Mouse (Mus musculus) skeletal muscle tissue, adult 2 months (tissue): ENCODE measurements around the gene Gm10985.

Experiments
- DNase-seq: peaks from one replicate; pipeline ENCODE4 v3.0.0-alpha.2; 2012; ENCODE audit warnings: low read depth, low spot score

The Gm10985 gene

DNA sequence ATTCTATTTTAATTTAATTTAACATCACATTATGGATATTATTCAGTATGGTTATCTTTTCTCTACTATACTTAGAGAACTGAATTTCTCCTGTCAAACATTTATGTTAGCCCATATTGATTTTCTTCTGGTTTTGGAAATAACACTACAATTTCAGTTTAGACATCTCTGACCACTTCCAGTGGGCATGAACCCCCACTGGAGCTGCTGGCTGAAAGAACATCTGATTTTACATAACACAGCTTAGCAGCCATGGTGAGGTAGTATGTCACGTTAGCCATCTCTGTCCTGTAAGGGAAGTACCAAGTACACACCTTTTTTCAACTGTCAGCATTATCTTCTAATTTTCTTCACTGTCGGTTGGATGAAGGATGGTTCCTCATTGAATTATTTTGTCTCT lies at the start of gene Gm10985:
TSS of gene Gm10985 (plus strand) at position 301 of the 400 bp plus-strand sequence.
- no peak for DNase-seq

DNA sequence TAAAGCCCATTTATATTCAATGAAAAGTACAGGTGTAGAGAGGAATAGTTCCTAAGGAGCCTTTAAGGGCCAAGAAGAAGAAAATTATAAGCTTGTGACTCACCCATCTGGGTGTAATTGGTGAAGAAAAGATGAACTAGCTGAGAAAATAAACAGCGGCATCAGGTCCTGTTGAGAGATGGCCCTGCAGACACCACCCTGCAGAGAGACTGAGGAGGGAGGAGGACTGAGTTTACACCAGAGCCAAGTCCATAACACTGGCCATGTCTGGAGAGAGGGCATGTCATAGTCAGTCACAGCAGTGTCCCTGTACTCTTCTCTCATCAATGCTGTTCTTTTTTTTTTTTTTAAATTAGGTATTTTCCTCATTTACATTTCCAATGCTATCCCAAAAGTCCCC lies 48.0 kb upstream of the Gm10985 start:
- no peak for DNase-seq

DNA sequence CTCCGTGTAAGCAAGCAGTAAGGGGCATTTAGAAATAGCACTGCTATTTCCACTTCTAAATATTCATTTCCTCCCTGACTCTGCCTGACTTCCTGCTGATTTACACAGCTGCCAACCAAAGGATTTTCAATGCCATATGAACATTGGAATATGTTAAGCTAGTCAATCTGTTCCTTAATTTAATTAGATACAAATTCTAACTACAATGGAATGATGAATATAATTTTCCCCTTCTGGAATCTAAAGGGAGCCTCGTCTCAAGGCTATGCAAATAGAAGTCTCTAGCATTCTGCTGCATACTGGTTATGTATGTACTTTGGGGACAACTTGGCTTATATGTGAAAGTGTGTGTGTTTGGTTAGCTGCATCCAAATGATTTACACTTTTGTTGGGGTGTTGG lies 45.2 kb upstream of the Gm10985 start:
- DNase-seq = no peak

DNA sequence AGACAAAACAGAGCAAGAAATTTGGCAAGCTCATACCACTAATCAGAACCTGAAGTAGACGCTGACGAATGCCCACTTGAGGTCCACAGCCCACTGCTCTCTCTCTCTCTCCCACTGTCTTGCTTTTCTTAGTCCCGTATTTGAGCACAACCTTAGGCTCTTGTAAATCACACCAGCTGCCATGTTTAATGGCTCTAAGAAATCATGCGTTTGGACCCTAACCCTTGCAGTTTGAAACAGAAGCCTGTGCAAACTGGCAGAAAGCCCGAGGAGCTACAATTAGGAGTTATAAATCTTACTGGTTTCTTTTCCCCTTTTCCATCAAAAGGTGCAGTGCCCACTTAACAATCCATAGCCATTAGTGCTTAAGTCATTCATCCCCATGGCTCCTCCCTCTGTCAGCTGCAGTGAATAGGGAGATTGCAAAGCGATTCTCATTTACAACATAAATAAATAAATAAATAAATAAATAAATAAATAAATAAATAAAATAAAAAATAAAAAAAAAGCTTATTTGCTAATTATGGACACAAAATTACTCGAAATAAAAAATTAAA lies 31.4 kb upstream of the Gm10985 start:
- no peak for DNase-seq

DNA sequence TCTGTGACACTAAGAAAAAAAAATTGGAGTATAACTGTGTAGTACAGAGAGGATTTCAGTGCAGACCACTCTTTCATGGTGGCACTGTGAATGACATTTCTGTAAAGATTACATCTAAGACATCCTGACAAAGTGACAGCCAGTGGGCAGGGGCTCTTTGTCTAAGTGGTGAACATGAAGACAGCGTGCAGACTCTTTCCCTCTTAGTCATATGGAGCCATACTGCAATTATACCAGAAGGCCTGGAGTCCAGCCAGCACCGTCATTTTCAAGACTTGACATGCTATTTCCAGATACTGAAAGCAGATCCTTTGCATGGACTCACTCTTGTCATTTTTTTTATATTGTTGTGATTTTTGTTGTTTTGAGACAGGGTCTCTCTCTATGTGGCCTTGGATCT lies 10.6 kb upstream of the Gm10985 start:
- no peak for DNase-seq

DNA sequence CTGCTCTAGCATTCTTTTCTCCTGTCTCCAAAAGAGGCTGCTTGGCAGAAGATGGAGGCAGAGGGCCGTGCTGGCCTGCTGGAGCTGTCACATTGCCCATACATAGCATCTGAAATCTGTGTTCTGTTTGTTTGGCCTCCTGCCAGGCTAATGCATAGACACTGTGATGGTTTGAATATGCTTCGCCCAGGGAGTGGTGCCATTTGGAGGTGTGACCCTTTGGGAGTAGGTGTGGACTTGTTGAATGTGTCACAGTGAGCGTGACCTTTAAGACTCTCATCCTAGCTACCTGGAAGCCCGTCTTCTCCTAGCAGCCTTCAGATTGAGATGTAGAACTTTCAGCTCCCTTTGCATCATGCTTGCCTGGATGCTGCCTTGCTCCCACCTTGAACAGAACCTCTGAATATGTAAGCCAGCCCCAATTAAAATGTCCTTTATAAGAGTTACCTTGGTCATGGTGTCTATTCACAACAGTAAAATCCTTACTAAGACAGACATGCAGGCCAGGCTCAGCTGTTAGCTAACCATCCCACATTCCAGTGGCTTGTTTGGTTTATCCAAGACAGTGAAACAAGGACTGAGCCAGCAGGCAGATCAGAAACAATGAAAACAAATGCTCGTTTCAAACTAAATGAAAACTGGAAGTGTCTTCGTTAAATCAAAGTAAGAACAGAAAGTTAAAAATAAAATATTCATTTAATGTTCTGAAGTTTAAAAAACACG lies 1.5 kb downstream of the Gm10985 start:
- DNase-seq = no peak

DNA sequence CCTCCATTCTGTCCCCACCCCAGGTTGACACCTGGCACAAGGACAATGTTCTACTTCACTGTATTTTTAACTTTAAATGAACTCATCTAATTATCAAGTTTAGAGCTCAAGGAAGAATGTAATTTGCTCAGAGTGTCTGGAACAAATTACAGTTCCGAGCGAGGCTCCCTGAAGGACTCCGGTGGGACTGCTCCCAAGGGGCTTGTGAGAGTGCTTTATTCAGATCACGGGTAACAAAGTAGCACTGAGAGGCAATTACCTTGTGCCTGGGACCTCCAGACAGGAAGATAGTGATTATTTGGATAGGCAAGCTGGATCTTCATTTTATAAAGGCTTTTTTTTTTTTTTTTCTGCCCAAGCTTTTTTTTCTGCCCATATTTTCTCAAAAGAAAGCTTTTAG lies 2.8 kb downstream of the Gm10985 start:
- no peak for DNase-seq

DNA sequence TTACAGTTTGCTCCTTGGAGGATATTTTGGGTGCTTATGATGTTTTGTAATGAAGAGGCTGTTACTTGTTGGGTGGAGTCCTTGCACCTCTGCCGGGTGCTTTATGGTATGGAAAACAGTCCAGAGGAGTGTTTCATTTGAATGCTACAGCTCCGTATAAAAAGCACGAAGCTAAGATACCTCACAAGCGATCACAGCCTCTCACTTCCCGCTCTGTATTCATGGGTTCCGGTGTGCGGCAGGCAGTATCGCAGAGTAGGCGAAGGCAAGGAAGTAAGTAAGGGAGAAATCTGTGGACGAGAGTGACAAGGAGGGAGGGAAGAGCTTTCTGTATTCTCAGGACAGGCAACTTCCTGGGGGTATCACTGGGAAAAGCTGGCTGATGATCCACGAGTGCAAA lies 3.4 kb downstream of the Gm10985 start:
- no peak for DNase-seq

DNA sequence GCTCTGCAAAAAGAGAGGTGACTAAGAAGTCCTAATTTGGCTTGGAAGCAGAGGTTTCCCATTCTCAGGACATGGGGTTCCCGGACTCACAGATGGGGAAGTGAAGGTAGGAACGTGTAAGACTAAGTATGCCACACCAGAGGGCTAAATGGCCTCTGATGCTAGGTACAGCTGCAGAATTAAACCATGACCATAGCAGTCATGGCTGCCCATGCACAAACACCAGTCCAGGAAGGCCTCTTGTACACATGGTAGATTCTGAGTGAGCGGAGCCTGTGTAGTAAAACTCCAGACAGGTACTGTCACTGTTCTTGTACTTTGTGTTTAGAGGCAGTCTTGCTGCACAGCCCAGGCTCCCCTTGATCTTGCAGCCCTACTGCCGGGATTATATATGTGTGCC lies 9.4 kb downstream of the Gm10985 start:
- no peak for DNase-seq

DNA sequence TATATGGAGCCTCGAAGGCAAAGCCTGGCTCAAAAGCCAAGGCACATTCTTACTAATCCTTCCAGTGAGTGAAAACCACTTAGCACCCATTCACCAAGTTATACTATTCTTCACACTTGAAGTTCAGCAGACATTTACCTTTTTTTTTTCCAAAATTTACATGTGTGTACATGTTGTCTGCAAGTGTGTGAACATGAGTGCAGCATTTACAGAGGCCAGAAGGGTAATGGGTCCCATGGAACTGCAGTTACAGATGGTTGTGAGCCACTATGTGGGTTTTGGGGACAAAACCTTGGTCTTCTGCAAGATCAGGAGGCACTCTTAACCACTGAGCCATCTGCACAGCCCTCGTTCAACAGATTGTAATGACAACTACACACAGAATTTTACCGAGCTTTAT lies 9.9 kb downstream of the Gm10985 start:
- DNase-seq = no peak

DNA sequence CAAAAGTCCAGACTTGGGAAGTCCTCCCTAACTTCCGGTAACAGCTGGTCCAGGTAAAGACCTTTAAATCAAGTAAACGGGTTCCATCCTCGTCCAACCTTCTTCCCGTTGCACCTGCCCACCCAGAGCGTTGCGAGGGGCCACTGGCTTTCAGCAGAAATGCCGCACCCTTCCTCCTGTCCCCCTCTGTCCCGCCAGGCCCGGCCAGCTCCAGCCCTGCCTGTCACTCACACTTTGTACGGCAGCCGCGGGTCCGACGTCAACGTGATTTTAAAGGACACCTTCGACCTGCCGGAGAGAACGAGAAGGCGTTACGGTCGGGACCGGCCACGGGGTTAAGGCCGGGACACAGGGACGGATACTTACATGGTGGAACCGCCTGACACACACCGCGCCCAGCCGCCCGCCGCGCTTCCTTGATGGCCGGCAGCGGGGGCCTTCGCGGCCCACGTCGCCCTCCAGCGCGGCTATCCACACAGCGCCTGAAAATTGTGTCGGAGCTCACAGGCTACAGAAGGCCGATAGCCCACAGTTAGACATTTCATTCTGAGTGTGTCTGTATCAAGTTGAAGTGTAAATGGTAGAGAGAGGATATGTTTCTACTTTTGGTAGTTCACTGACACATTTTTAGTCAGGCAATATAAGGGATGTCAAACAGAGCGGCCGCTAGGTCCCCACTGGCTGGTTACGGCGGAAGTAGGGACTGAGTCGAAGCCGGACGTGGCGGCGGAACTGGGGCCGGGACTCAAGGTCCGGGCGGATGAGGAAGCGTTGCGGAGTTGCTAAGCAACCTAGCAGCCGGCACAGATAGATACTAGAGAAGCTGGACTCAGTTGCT lies 18.7 kb downstream of the Gm10985 start, which contains the start of gene Ufm1:
TSS of gene Ufm1 (minus strand) at position 448 of the 838 bp plus-strand sequence.
- peak; percentile 95 for DNase-seq

DNA sequence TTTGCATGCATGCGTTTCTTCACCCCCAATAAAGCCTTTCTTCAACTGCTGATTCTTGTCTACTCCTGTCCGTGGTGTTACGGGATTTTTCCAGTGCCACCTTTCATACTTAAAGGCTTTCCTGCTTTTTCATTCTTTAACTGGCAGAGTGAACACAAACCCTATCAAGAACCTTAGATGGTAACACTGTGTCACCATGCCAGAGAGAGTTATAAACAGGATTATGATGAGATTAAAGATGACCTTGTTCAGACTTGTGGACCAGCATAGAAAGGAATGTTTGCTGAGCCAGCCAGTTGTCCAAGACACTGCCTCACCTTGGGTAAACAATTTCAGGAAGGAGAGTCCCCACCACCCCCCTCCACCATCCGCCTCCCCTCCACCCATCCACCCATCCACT lies 23.3 kb downstream of the Gm10985 start:
- DNase-seq = no peak

DNA sequence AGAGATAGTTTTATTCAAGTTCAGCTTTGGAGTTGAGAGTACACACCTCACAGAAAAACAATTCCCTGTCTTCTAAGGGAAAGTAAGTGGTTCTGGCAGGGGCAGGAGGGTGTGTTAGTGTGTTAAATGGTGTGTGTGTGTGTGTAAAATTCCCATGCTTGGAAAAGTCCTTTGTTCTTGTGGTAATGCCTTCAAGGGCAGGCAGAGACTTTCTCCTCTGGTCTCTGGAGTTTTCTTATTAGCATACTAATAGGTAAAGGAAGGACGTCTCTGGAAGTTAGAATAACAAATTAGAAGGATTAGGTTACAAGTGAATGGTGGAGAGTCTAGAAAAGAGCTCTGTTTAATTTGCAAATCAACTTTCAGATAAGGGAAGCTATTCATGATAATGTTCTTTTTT lies 24.4 kb downstream of the Gm10985 start:
- no peak for DNase-seq

DNA sequence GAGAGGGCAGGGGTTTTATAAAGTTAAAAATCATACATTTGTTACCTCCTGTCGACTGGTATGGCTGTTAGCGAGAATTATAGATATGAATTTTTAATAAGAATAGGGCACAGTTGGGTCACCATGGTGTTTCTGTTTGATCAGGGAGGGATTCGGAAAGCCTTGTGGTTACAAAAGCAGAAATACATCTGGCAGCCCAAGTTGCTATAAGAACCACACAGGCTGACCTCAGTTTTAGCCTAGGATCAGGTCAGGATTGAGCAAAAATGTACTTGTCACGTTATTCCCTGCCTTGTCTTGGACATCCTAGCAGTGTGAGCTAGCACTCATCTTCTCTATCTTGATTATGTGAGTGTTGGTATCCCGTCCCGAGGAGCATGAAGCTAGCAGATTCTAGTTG lies 25.6 kb downstream of the Gm10985 start:
- no peak for DNase-seq

DNA sequence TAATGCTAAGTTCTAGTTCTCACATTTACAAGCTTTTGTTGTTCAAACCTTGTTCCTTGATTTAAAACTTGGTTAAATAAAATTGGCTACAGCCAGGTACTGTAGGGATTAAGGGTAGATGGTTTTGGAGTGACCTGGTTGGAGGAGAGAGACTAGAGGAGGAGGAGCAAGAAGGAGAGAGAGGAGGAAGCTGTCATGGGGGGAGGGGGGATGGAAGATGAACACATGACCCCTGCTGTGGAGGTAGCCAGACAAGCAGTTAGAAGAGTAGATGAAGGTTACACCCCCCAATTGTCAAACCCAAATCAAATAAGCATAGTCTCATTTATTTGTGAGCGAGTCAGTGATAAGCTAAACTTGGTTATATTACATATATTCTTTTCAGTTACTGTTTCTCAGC lies 26.7 kb downstream of the Gm10985 start:
- DNase-seq = no peak

DNA sequence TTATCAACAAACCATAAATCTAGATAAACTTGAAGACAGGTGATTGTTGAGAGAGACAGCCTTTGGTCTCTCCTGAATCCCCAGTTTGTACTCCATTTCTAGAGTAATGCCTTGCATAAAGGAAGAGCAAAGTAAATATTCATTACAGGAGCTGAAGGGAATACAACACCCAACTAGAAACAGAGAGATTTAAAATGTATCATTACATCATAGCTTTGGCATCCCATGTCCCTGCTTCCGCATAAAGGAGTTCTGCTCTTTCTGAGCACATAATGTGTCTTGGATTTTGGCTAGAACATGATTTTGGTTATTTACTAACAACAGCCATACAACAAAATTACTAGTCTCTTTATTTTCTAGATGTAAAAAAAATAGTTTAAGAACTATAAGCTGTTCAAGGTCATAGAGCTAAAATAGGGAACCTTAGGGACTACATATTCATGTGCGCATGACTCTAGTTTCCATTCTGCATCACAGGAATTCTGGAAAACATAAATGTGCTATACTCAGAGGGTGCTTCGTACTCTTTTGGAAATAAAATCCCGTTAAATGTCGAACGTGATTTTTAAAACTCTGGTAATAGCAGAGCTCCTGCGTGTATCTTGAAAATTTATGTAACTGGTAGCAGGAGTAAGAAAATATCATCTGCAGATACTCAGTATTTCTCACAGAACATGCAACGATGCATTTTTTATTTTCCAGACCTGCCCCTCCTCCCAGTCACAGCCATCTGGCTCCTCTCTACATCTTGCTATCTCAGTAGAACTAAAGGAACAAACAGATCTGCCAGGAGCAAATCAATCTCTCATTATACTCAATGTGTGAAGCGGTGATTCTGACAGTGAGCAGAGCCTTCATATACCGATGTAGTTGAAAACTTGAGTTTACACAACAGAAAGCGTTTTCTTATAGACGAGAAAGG lies 46.0 kb downstream of the Gm10985 start:
- DNase-seq = no peak
